Mouse (Mus musculus): Measurements from ENCODE around the gene Card10. TPM values are rescaled to one million over a fixed set of nuclear protein-coding genes. Genes with fewer than 3 reads are reported as not detected.

Gene Card10
- polyA plus RNA-seq (2014; fragmentation: Illumina TruSeq; extraction: RNeasy Lipid Tissue Mini Kit (QIAGEN cat#74804); ENCODE audit: insufficient read depth, low read depth, low replicate concordance) = 11.6 TPM

GRCm38 (mm10) chr15:78802776-78803391 lies at the start of gene Card10:
TSS of gene Card10 (minus strand) at chr15:78803042.

DNA sequence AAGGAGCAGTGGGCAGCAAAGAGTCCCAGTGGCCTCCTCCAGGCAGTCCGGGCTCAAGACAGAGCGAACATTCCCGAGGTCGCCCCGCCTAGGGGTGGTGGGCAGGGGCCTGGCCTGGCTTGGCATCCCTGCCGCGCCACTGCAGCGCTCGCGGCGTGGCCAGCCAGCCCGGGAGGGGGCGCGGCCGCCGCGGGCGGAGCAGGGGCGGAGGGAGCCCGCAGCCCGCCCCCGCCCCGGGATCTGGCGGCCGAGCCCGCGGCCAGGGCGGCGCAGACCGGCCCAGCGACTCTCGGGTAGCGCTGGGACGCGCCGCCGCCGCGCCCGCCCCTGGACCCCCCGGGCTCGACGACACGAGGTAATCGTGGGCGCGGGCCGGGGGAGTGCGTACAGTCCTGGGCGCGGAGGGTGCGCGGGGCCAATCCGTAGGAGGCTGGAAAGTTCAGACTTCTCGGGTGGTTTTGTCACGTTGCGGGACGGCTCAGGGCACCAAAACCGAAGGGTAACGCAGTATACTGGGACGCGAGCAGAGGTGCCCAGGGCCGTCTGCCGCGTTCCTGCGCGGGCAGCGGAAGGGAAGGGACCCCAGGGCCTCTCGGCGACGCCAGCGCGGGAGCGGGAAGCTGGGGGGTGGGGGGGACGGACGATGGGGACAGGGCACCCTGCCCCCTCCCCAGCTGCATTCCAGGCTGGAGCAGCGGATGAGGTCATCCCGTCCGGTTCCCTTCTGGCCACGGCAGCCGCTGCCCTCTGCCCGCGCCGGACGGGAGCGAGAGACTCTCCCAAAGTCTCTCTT lies 39.7 kb upstream of the Card10 start, which contains the start of gene Cdc42ep1:
Cdc42ep1 (plus strand) TSS at position 254 of the 793 bp plus-strand sequence.

DNA sequence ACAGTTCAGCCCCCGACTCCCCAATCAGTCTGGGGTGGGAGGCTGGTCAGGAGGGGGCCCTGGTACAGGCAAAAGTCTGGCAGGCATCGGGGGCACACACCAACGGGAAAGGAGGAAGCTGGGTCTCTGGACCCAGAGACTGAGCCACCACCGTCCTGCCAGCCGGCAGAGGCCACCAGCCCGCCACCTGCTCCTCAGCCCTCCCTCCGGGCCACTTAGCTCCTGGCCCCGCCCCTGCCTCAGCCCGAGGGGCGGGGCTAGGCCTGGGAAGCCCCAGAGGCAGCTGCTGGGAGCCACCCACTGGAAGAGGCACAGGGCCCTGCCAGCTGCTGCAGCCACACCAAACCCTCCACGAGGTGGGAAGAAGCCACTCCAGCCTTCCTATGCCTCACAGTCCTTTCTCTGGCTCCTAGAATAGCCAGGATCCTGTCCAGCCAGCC lies 29.5 kb downstream of the Card10 start, which contains the start of gene Mfng:
Mfng (minus strand) TSS at position 186 of the 440 bp plus-strand sequence.

Other genes with a start within 250 kb of the Card10 start
- gene Rac2, start 230.3 kb downstream of the Card10 start, polyA plus RNA-seq (2014; fragmentation: Illumina TruSeq; extraction: RNeasy Lipid Tissue Mini Kit (QIAGEN cat#74804); ENCODE audit: insufficient read depth, low read depth, low replicate concordance) = 38.9 TPM
- gene Cyth4, start 206.0 kb downstream of the Card10 start, polyA plus RNA-seq (2014; fragmentation: Illumina TruSeq; extraction: RNeasy Lipid Tissue Mini Kit (QIAGEN cat#74804); ENCODE audit: insufficient read depth, low read depth, low replicate concordance) = 21.0 TPM
- not detected for gene Elfn2, start 84.3 kb downstream of the Card10 start, polyA plus RNA-seq (2014; fragmentation: Illumina TruSeq; extraction: RNeasy Lipid Tissue Mini Kit (QIAGEN cat#74804); ENCODE audit: insufficient read depth, low read depth, low replicate concordance)
- 33.1 TPM for gene Mfng, start 29.6 kb downstream of the Card10 start, polyA plus RNA-seq (2014; fragmentation: Illumina TruSeq; extraction: RNeasy Lipid Tissue Mini Kit (QIAGEN cat#74804); ENCODE audit: insufficient read depth, low read depth, low replicate concordance)
- 85.0 TPM for gene Cdc42ep1, start 39.6 kb upstream of the Card10 start, polyA plus RNA-seq (2014; fragmentation: Illumina TruSeq; extraction: RNeasy Lipid Tissue Mini Kit (QIAGEN cat#74804); ENCODE audit: insufficient read depth, low read depth, low replicate concordance)
- gene Lgals2, start 52.5 kb upstream of the Card10 start, polyA plus RNA-seq (2014; fragmentation: Illumina TruSeq; extraction: RNeasy Lipid Tissue Mini Kit (QIAGEN cat#74804); ENCODE audit: insufficient read depth, low read depth, low replicate concordance) = 4.2 TPM
- 41.9 TPM for gene Gga1, start 74.1 kb upstream of the Card10 start, polyA plus RNA-seq (2014; fragmentation: Illumina TruSeq; extraction: RNeasy Lipid Tissue Mini Kit (QIAGEN cat#74804); ENCODE audit: insufficient read depth, low read depth, low replicate concordance)
- gene Gm49510, start 96.6 kb upstream of the Card10 start, polyA plus RNA-seq (2014; fragmentation: Illumina TruSeq; extraction: RNeasy Lipid Tissue Mini Kit (QIAGEN cat#74804); ENCODE audit: insufficient read depth, low read depth, low replicate concordance) = not detected
- 11.6 TPM for gene Sh3bp1, start 96.7 kb upstream of the Card10 start, polyA plus RNA-seq (2014; fragmentation: Illumina TruSeq; extraction: RNeasy Lipid Tissue Mini Kit (QIAGEN cat#74804); ENCODE audit: insufficient read depth, low read depth, low replicate concordance)
- 1.4 TPM for gene Pdxp, start 110.9 kb upstream of the Card10 start, polyA plus RNA-seq (2014; fragmentation: Illumina TruSeq; extraction: RNeasy Lipid Tissue Mini Kit (QIAGEN cat#74804); ENCODE audit: insufficient read depth, low read depth, low replicate concordance)
- gene Lgals1, start 123.7 kb upstream of the Card10 start, polyA plus RNA-seq (2014; fragmentation: Illumina TruSeq; extraction: RNeasy Lipid Tissue Mini Kit (QIAGEN cat#74804); ENCODE audit: insufficient read depth, low read depth, low replicate concordance) = 364 TPM
- gene Nol12, start 131.9 kb upstream of the Card10 start, polyA plus RNA-seq (2014; fragmentation: Illumina TruSeq; extraction: RNeasy Lipid Tissue Mini Kit (QIAGEN cat#74804); ENCODE audit: insufficient read depth, low read depth, low replicate concordance) = 24.6 TPM
- 23.1 TPM for gene Triobp, start 144.7 kb upstream of the Card10 start, polyA plus RNA-seq (2014; fragmentation: Illumina TruSeq; extraction: RNeasy Lipid Tissue Mini Kit (QIAGEN cat#74804); ENCODE audit: insufficient read depth, low read depth, low replicate concordance)
- 89.9 TPM for gene H1f0, start 225.4 kb upstream of the Card10 start, polyA plus RNA-seq (2014; fragmentation: Illumina TruSeq; extraction: RNeasy Lipid Tissue Mini Kit (QIAGEN cat#74804); ENCODE audit: insufficient read depth, low read depth, low replicate concordance)
- not detected for gene Galr3, start 238.8 kb upstream of the Card10 start, polyA plus RNA-seq (2014; fragmentation: Illumina TruSeq; extraction: RNeasy Lipid Tissue Mini Kit (QIAGEN cat#74804); ENCODE audit: insufficient read depth, low read depth, low replicate concordance)